Mouse (Mus musculus) kidney, postnatal 10 days (tissue): Measurements from ENCODE around the gene Sidt2.

ENCODE experiments used
- DNase-seq: peaks from one replicate; pipeline ENCODE4 v3.0.0; 2021; ENCODE audit warnings: mixed read lengths

The Sidt2 gene

DNA sequence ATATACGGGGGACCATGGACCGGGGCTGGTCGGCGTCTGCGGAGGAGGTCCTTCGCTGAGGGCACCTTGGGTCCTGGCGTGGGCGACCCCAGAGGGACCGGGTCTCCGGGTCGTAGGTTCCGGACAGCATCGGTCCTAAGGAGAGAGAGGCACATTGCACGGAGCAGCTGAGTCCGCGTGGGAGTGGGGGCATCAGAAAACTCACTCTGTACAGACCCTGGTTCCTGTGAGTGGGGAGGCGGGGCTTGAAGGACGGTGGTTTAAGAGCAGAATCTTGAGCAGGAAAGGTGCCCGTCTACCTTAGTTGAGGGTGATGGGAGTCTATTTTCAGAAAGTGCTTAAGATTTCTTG, 48.0 kb downstream of the Sidt2 start:
- DNase-seq = no peak

DNA sequence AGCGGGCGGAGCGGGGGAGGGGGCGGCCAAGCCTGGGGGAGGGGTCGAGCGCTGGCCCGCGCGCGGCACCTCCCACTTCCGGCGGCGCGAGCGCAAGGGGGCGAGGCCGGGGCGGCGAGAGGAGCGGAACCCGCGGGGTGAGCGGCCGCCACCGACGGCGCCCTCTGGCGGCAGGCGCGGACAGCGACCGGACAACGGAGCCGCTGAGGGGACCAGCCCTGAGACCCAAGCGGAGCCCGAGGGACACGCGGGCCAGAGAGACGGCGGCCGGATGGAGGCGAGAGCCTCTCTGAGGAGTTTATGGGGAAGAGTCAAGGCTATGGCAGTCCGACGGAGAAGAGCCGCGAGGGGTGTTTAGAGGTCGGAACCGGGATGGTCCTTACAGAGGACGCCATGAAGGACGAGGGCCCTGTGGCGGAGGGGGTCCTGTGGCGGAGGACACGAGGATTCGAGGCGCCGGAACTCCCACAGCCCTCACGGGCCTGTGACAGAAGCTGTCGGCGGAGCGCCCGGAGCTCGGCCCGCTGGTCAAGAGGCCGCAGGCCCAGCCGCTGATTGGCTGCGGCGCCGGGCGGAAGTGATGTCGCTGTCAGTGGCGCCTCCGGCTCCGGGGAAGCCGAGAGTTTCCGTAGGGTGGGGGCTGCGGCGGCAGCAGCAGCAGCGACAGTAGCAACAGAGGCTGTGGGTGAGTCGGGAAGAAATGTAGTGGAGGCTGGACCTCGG, 48.5 kb downstream of the Sidt2 start, which contains the start of the genes Pcsk7 and Rnf214:
Gene Pcsk7, plus strand, starts transcription at position 143 of the 723 bp plus-strand sequence.
Gene Rnf214, minus strand, starts transcription at position 557 of the 723 bp plus-strand sequence.
- DNase-seq = peak; percentile 96

DNA sequence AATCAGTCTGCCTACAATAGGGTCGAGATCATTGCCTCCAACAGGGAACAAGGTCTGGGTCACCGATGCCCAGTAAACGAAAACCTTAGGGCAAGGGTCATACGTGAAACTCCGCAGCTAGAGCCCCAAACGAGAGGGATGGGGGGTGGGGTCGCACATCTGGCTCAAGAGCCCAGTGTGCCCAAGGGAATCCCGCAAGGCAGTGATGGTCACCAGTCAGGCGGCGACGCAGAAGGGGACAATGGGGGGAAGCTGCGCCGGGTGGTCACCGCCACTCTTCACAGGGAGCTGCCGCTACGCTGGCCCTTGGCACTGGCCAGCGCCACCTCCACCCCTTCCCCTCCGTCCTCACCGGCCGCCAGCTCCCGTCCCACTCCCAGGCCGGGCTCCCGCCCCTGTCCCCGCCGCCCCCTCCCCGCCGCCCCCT, 49.2 kb downstream of the Sidt2 start:
- peak; percentile 66 for DNase-seq

DNA sequence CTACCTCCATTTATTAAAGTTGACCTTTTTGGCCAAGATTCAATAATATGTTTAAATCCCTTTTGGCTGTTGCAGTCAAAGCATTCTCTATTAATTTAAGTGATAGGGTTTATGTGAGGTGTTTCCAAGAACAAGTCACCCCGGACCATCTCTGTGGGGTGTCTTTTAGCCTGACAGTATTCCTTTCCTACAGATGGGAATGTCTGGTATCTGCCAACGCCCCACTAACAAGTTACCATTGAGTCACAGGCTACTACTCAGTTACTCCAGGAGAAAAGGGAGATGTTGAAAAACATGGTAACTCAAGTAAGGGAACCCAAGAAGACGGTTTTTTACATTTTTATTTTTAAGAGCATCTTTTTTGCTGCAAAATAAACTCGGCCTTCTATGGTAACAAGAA, 49.9 kb downstream of the Sidt2 start:
- no peak for DNase-seq

DNA sequence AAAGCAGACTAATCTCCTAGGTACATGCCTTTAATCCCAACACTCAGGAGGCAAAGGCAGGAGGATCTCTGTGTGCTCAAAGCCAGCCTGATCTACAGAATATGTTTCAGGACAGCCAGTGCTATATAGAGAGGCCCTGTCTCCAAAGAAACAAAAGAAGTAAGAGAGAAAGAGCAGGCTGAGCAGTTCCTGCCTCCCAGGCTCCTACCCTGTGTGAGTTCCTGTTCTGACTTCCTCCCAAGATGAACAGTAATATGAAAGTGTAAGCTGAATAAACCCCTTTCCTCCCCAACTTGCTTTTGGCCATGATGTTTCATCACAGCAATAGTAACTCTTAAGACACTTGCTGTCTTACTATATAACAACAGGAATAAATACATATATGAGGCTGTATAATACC, 61.4 kb downstream of the Sidt2 start:
- DNase-seq = no peak
